Mouse (Mus musculus) layer of hippocampus, postnatal 25 days (tissue): ENCODE results near the gene Vps8. TPM values are rescaled to one million over a fixed set of nuclear protein-coding genes. Genes with fewer than 3 reads are reported as not detected.
"Not testable (repeated sequence)": the region's sequence is repeated elsewhere in the genome, so short reads cannot be mapped to it uniquely, and the experiment has no call there.

Experiments
- DNase-seq, 2 experiments: peaks; one replicate each; pipeline ENCODE4 v3.0.0; 2022; ENCODE audit warnings: mixed read lengths in 2 of 2, low spot score in 1 of 2; ENCODE audit errors: extremely low spot score in 1 of 2
- total RNA-seq, 2 experiments: library from RNA; stranded (reverse); gene quantifications; 2 replicates each; pipeline ENCODE4 v1.2.3; 2021

Vps8 gene
- total RNA-seq, 2 experiments from 2014 or later = 48.2 to 53.3 TPM

DNA sequence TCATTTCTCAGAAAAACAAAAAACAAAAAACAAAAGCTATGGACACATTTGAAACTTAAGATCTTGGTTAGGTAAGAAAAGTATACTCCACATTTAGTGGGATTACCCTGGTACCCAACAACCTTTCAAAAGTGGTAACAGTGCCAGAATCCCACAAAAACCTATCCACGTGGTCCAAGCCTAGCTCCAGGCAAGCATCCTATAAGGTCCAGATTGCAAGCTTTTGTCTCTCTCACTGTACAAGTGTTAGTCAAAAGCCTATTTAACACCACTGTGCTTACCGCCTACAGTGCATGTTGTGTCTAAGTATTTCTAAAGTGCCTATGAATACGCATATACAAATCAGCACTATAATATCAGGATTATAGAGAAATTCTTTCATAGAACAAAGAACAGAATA, 227.4 kb downstream of the Vps8 start:
- no peak for DNase-seq

DNA sequence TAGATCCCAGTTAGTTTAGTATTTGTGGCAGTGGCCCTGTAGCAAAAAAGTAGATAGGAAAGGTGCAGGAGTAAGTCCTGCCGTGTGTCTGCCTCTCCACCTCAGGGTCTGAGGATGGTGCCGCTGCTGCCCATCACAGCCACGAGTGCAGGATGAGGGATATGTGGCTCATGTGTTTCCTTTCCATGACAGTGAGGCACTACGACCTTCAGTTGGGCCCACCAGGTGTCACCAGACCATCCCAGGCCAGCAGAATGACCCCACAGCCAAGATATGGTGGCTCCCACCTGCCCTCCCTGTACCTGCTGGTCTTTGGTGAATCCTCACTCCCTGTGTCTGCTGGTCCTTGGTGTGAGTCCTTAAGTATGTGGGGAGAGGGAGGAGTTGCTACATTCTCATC, 228.2 kb downstream of the Vps8 start:
- DNase-seq = no peak

DNA sequence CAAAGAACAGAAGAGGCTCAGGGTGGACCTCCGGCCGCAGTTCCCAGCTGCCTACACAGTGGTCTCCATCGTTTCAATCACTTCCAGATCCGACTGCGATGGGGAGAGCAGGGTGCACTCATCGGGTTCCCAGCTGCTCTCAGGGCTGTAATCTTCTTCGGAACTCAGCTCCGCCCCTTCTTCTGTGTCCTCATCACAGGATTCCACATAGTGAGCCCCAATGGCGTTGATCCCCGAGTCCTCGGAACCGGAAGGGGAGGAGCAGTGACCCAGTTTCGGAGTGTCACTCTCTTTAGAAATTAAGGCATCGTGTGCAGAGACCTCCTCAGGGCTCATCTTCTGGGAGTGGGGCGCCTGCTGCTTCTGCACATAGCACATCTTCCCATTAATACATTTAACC, 230.2 kb downstream of the Vps8 start:
- DNase-seq = no peak

DNA sequence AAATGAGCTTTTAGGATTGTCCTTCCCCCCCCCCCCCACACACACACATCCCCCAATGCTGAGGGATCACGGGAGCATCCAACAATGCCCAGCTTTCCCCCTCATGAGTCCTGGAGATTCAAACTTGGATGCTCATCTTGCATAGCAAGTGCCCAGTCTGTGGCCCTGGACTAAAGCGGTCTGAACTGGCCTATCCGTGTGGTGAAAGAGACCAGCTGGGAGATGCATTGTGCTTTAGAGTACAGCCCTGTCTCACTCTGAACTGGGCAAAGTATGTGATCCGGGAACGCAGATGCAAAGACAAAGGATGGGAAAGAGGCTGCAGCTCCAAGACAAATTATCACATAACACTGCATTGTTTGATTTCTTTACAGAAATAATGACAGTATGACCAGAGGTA, 231.5 kb downstream of the Vps8 start:
- no peak for DNase-seq

DNA sequence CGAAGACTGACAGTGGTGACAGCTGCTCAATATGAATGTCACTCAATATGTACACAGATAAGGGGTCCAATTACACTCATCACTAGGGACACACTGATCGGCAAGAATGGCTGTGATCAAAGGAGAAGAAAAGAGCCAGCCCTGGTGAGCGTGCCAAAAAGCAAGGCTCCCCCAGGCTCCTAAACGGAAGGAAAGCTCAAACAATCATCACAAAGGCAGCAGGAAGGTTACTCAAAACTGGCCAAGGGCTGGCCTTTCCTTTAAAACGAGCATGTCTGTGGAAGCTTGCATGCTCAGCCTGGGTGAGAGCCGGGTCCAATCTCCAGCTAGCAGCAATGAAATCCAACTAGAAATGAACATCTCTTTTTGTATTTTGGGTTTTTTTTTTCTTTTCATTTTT, 232.4 kb downstream of the Vps8 start:
- DNase-seq = no peak

DNA sequence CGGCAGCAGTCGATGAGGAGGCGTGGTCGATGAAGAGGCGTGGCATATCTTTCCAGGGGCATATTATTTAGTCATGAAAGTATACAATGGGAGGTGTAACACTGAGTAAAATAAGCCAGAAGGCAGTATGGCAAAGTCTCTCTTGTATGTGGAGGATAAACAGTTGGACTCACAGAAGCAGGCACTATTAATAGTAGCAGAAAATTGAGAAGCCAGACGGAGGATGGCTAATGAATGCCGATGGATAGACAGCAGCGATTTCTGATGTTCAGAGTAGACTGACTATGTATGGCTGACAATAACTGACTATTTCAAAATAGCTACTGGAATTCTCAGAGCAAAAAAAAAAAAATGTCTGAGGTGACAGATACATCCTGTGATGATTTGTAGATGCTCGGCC, 233.0 kb downstream of the Vps8 start:
- DNase-seq = no peak

DNA sequence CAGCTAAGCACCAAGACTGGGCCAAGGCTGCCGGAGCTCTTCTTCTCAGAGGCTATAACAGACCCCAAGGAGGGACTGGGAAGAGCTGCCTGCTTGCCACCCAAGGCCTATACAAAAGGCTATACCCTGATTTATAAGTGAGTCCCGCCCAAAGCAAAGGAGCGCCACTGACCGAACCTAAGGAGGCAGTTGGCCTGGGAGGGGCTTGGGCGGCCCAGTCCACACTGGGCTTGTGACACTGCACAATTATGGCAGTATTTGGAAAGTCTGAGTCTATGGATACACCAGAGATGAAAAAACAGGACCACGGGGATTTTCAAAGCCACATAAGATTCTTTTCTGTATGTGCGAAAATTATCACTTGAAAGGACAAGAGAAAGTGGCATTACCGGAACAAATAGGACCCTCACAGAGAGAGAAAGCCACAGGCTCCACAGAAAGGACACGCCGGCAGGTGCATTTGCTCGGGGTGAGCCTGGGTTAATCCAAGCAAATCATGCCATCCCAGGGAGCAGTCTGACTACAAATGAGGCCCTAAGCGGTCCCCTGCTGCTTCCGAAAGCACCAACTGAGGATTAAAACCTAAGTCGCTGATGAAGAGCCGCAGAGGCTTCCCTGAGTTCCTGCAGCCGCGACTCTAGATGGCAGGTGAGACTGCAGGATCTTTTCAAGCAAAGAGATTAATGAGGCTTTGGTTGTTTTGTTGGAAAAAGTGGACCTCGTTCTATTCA, 241.9 kb downstream of the Vps8 start:
- no peak for DNase-seq

DNA sequence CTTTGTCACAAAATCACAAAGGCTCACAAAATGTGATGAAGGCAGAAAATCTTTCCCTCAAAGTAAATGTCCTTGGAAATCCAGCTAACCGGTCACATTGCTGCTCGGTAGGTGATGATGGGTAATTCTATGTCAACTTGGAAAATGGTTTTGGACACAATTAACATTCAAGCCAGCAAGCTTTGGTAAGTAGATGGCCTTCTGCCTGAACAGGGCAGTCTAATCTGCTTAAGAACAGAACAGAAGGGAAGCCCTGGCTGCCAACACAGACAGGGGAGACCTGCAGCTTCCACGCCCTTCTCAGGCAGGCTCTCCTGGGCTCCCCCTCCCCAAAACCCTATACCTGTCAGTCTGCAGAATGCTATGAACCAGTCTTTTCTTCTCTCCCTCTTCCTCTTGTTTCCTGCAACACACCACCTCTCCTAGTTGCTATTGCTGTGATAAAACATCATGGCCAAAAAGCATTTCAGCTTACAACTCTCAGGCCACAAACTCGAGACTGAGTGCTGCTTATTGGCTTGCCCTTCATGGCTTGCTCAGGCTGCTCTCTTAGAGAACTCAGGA, 242.6 kb downstream of the Vps8 start:
- DNase-seq = no peak

DNA sequence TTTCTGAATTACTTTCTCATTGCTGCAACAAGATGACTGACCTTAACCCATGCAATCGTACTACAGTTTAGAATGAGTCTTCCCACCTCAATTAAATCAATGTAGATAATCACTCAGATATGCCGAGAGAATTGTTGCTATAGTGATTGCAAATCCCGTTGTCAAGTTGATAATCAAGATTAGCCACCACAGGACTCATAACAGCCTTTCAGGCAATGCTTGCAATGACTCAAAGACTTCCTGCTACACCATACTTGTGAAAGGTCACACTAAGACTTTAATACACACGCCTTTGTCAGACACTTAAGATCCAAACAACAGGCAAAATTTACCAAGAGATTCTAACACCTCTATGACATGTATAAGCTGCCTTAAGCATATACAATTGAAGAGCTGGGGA, 249.0 kb downstream of the Vps8 start:
- no peak for DNase-seq

DNA sequence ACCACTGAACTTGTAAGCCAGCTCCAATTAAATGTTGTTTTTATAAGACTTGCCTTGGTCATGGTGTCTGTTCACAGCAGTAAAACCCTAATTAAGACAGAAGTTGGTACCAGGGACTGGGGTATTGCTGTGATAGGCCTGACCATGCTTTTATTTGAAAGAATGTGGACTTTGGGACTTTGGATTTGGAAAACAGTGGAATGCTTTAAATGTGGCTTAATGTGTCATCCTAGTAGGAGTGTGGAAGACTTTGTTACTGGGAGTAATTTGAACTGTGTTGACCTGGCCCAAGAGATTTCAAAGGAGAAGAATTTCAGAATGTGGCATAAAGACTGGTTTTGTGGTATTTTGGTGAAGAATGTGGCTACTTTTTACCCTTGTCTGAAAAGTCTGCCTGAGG, 250.1 kb downstream of the Vps8 start:
- not testable (repeated sequence) for DNase-seq

DNA sequence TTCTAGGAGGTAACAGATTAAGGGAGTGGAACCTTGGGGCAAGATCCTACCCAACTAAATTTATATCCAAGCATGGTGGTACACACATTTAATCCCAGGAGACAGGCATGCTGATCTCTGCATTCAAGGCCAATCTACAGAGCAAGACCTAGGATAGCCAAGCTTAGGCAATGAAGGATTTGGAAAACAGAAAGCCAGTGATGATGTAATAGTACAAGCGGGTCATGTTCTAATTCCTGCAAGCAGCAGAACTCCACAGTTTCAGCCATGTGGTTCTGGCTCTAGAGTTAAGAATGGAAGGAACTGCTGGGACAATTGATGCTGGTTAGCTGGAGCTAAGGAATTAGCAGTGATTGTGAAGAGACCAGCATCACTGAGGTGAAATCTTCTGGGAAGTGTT, 250.7 kb downstream of the Vps8 start:
- DNase-seq = not testable (repeated sequence)

DNA sequence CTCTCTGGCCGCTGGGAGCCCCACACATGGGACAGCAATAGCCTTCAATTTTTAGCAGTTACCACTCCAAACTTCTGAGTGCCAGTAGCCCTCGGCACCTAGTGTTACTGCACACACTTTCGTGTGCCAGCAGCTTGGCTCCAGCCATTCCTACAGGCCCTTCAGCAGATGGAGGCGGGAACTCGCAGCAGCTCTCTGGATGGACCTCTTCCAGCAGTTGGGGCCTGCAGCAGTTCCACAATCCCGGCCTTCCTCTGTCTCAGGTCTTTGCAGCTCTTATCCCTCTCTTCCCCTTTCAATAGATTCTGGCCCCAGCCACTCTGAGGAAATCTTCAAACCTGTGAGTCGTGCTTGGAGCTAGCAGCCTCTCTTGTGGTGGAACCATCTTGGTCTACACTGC, 253.9 kb downstream of the Vps8 start:
- DNase-seq = no peak

DNA sequence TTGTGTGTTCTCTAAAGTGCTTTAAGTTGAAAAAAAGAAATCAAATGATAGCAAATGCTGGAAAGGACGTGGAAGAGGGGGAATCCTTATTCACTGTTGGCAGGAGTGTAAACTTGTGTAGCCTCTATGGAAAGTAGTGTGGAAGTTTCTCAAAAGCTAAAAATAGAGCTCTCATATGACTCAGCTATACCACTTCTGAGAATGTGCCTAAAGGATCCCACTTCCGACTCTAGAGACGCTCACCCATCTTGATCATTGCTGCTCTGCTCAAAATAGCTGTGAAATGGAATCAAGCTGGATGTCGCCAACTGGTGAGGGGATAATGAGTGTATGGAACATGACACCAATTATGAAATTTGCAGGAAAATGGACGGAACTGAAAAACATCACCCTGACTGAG, 264.5 kb downstream of the Vps8 start:
- no peak for DNase-seq

DNA sequence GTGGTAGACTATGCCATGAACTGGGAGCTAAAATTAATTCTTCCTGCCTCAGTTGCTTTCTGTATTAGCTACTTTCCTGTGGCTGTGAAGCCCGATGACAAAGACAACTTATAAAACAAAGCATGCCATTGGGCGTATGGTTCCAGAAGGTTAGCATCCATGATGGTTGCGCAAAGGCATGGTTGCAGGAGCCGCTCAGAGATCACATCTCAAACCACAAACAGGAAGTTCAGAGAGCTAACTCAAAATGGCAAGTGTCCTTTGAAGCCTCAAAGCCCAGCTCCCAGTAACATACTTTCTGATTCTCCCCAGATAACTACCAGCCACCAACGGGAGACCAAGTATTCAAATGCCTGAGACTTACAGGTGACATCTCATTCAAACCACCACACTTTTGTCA, 266.2 kb downstream of the Vps8 start:
- no peak for DNase-seq

DNA sequence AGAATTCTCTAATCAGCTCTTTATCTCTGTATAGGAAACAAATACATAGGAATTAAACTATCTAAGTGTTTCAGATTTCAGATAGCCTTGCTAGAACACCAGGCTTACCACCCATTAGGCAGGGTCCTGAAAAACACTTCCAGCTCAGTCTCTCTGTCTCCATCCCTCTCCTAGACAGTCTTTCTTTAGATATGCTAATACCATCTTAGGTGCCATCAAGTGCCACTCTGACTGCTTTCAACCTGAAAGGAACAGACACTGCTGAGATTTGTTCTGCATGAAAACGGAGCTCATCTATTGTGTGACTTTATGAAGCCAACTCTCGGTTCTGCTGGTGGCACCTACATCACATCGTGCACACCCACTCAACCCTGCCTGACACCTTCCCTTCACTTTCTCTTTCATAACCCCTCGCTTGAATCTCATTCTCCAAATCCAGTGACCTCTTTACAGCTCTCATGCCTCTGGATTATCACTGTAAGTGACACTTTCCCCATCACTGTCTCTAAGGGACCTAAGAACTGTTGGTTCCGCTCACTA, 267.4 kb downstream of the Vps8 start:
- DNase-seq = no peak

DNA sequence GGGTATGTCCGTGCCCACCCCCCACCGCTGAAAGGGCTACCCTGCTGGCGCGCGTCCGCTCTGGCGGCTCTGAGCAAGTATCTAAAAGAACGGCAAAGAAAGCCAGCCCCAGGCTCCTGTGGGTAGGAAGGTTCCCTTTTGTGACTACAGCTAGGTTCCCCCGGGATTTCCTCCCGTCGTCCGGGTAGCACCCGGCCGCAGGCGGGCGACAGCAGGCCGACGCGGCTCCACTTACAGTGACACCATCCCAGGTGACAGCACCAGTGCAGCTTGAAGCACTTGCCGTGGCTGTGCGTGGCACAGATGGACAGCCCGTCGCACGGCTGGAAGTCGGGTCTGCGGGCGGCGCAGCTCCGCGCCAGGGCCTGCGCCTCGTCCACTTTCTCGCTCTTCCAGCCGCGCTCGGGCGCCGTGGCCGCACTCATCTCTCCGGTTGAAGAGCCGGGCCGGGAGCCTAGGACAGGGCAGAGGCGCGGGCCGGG, 271.1 kb downstream of the Vps8 start:
- DNase-seq = peak; percentile 36 to 69

Other genes starting within 250 kb of the Vps8 start
- gene Ephb3, start 218.4 kb upstream of the Vps8 start, total RNA-seq = 10 to 100 TPM; 19.4 to 25.7 TPM